Mouse (Mus musculus) hindbrain, postnatal 0 days (tissue): Measurements from ENCODE around the gene Tbc1d15. TPM values are rescaled to one million over a fixed set of nuclear protein-coding genes. Genes with fewer than 3 reads are reported as not detected.

Experiments
- ATAC-seq: fragments of 200-750 bp; cut with Nextera tagmentation; 2 replicates; pipeline ENCODE4 v1.8.0; 2017; ENCODE audit warnings: mild to moderate bottlenecking, moderate TSS enrichment, moderate library complexity
- DNase-seq: peaks from one replicate; pipeline ENCODE4 v3.0.0-alpha.2; 2015; ENCODE audit warnings: low spot score
- H3K27ac ChIP-seq: fragments of 300-500 bp; sonication (generic); 2 replicates; pipeline ENCODE4 v1.5.1; 2014; ENCODE audit warnings: mild to moderate bottlenecking
- H3K27me3 ChIP-seq: fragments of 300-500 bp; sonication (generic); 2 replicates; pipeline ENCODE4 v1.6.1; 2014; ENCODE audit warnings: low read length, mixed read lengths; ENCODE audit not compliant: insufficient read depth
- H3K36me3 ChIP-seq: fragments of 300-500 bp; sonication (generic); 2 replicates; pipeline ENCODE4 v1.6.1; 2014; ENCODE audit warnings: low read length, mixed read lengths; ENCODE audit not compliant: insufficient read depth
- H3K4me1 ChIP-seq: fragments of 300-500 bp; sonication (generic); 2 replicates; pipeline ENCODE4 v1.6.1; 2014; ENCODE audit warnings: antibody characterized with exemption, low read length, mixed read lengths; ENCODE audit not compliant: insufficient read depth
- H3K4me2 ChIP-seq: fragments of 300-500 bp; sonication (generic); 2 replicates; pipeline ENCODE4 v1.6.1; 2014; ENCODE audit warnings: low read depth, mild to moderate bottlenecking, low read length, moderate library complexity, mixed read lengths
- H3K4me3 ChIP-seq: fragments of 300-500 bp; sonication (generic); 2 replicates; pipeline ENCODE4 v1.5.1; 2014; ENCODE audit warnings: low read length
- H3K9ac ChIP-seq: fragments of 300-500 bp; sonication (generic); replicated peaks from 2 replicates; pipeline ENCODE4 v1.6.1; 2014; ENCODE audit warnings: mild to moderate bottlenecking, low read length, moderate library complexity, mixed read lengths
- H3K9me3 ChIP-seq: fragments of 300-500 bp; sonication (generic); 2 replicates; pipeline ENCODE4 v1.6.1; 2016; ENCODE audit warnings: low read length, mixed read lengths
- CTCF ChIP-seq: IDR thresholded peaks from 2 replicates; pipeline ENCODE4 v1.5.1; 2016; ENCODE audit warnings: antibody characterized with exemption, control low read depth, low read depth
- WGBS: fragments of 180-500 bp; shearing (Covaris S2); extraction: QIAGEN DNeasy Blood & Tissue Kit; methylation state at CpG from one replicate; pipeline ENCODE4 v1.1.7; 2014; 5-methylcytosine and 5-hydroxymethylcytosine counted together
- polyA plus RNA-seq: library from polyadenylated mRNA; unstranded; fragments of >200 nt; fragmentation: Nextera tagmentation; extraction: Ambion mirVana; gene quantifications from 2 replicates; pipeline ENCODE4 v1.2.1, GENCODE M21; 2015
- total RNA-seq: library from RNA; depleted of rRNA; stranded (reverse); fragments of >200 nt; gene quantifications from 2 replicates; pipeline ENCODE4 v1.2.3, GENCODE M21; 2014

The Tbc1d15 gene
- total and polyA plus RNA-seq, 2 experiments from 2014 or later: 8.5 to 30.2 TPM

- H3K9ac ChIP-seq: no peak overlapping the region
- no peak overlapping the region for H3K27ac ChIP-seq
- no peak overlapping the region for H3K4me2 ChIP-seq
- H3K36me3 ChIP-seq: peaks cover 50% of the 10 kb centered on the region
- ATAC-seq: no peak
- no peak for TF ChIP-seq CTCF
- DNase-seq: no peak
- H3K4me3 ChIP-seq: no peak overlapping the region
- no peaks in the 10 kb centered on the region for H3K27me3 ChIP-seq
- no peaks in the 10 kb centered on the region for H3K4me1 ChIP-seq
- 94% methylated on average over 9 of the region's 9 CpGs for WGBS
- H3K9me3 ChIP-seq: no peaks in the 10 kb centered on the region
These were observed 39.4 kb upstream of the Tbc1d15 start for GRCm38 (mm10) chr10:115290671-115291070.

- Histone ChIP-seq H3K4me2 (no peak overlapping the region), H3K27ac (no peak overlapping the region), H3K36me3 (peaks cover 42% of the 10 kb centered on the region), H3K27me3 (no peaks in the 10 kb centered on the region), H3K4me1 (no peaks in the 10 kb centered on the region), H3K9ac (no peak overlapping the region), H3K4me3 (no peak overlapping the region), H3K9me3 (no peaks in the 10 kb centered on the region)
- WGBS: 91% methylated on average over 8 of the region's 8 CpGs
- no peak for TF ChIP-seq CTCF
- ATAC-seq (no peak), DNase-seq (no peak)
These were observed 37.6 kb upstream of the Tbc1d15 start for GRCm38 (mm10) chr10:115288856-115289255.

GRCm38 (mm10) chr10:115284170-115284569 lies 32.9 kb upstream of the Tbc1d15 start:
- ATAC-seq: no peak
- Histone ChIP-seq H3K4me1 (no peaks in the 10 kb centered on the region), H3K4me3 (no peak overlapping the region), H3K9ac (no peak overlapping the region), H3K4me2 (no peak overlapping the region), H3K27ac (no peak overlapping the region), H3K27me3 (no peaks in the 10 kb centered on the region), H3K9me3 (no peaks in the 10 kb centered on the region), H3K36me3 (peaks cover 15% of the 10 kb centered on the region)
- no peak for DNase-seq
- 78% methylated on average over 10 of the region's 10 CpGs for WGBS
- no peak for TF ChIP-seq CTCF

GRCm38 (mm10) chr10:115281381-115281780 lies 30.1 kb upstream of the Tbc1d15 start:
- Histone ChIP-seq H3K27ac (no peak overlapping the region), H3K36me3 (peaks cover 4% of the 10 kb centered on the region), H3K9ac (no peak overlapping the region), H3K27me3 (no peaks in the 10 kb centered on the region), H3K4me3 (no peak overlapping the region), H3K9me3 (no peaks in the 10 kb centered on the region), H3K4me2 (no peak overlapping the region), H3K4me1 (no peaks in the 10 kb centered on the region)
- no peak for DNase-seq
- ATAC-seq: no peak
- TF ChIP-seq CTCF: no peak
- WGBS: 90% methylated on average over 10 of the region's 10 CpGs

GRCm38 (mm10) chr10:115271649-115272048 lies 20.4 kb upstream of the Tbc1d15 start:
- DNase-seq (no peak), ATAC-seq (no peak)
- 51% methylated on average over 5 of the region's 5 CpGs for WGBS
- H3K9me3 ChIP-seq: no peaks in the 10 kb centered on the region
- TF ChIP-seq CTCF: no peak
- H3K9ac ChIP-seq: no peak overlapping the region
- H3K36me3 ChIP-seq: no peaks in the 10 kb centered on the region
- no peak overlapping the region for H3K4me2 ChIP-seq
- H3K27me3 ChIP-seq: no peaks in the 10 kb centered on the region
- no peak overlapping the region for H3K4me3 ChIP-seq
- no peaks in the 10 kb centered on the region for H3K4me1 ChIP-seq
- H3K27ac ChIP-seq: no peak overlapping the region

GRCm38 (mm10) chr10:115270612-115271390 lies 19.5 kb upstream of the Tbc1d15 start:
- 89% methylated on average over 12 of the region's 12 CpGs for WGBS
- no peak for ATAC-seq
- H3K9ac ChIP-seq: no peak overlapping the region

GRCm38 (mm10) chr10:115262926-115263562 lies 11.8 kb upstream of the Tbc1d15 start:
- Histone ChIP-seq H3K36me3 (no peaks in the 10 kb centered on the region), H3K9ac (no peak overlapping the region), H3K9me3 (no peaks in the 10 kb centered on the region), H3K27me3 (no peaks in the 10 kb centered on the region), H3K4me2 (no peak overlapping the region), H3K27ac (no peak overlapping the region), H3K4me1 (no peaks in the 10 kb centered on the region), H3K4me3 (no peak overlapping the region)
- no peak for TF ChIP-seq CTCF
- no peak for ATAC-seq
- DNase-seq: no peak
- WGBS: 78% methylated on average over 5 of the region's 5 CpGs

More at GRCm38 (mm10) chr10:115270612-115271390, 19.5 kb upstream of the Tbc1d15 start:
- TF ChIP-seq CTCF: no peak
- no peaks in the 10 kb centered on the region for H3K9me3 ChIP-seq
- no peak for DNase-seq
- no peaks in the 10 kb centered on the region for H3K4me1 ChIP-seq
- no peak overlapping the region for H3K4me3 ChIP-seq
- H3K27me3 ChIP-seq: no peaks in the 10 kb centered on the region
- H3K4me2 ChIP-seq: no peak overlapping the region
- no peak overlapping the region for H3K27ac ChIP-seq
- no peaks in the 10 kb centered on the region for H3K36me3 ChIP-seq
